In the genomic region with DNA sequence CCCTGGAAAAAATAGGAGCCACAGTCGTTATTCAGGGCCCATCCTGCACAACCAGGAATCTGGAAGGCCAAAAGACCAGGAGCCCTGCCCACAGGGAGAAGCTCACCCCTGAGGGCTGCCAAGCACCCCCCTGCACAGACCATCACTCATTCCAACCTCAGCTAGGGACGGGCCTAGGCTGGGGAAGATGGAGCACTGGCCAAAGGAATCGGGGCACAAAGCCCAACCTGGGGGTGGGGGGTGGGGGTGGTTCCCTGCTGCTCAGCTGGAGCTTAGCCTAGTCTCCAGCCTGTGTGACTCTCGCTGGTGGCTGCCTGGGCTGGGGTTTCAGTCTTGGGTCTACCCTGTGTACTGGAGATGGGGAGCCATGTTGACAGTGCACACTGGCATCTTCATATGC, we compare ENCODE assay signal across 12 mouse cellular contexts. TPM values are rescaled to one million over a fixed set of nuclear protein-coding genes. Genes with fewer than 3 reads are reported as not detected.
DNase-seq lines count a peak whose midpoint lies in the region; ATAC-seq and TF ChIP-seq lines count a peak whose summit lies in the region.
"Had no signal": no experiment of that assay in that cellular context is flagged by ENCODE, and none has a peak within 500 bp of the region (broad histone marks: within the 10 kb centered on the region; RNA-seq: fewer than 3 reads in every experiment).

No protein-coding gene starts in this region.

- H3K27ac ChIP-seq in heart, embryonic 10.5 days: peak overlapping the region; percentile 85
- peak overlapping the region; percentile 89 for H3K27ac ChIP-seq in kidney, embryonic 16.5 days (ENCODE audit: low read length)
- H3K27ac ChIP-seq in testis, adult 2 months (ENCODE audit: control insufficient read depth, insufficient read depth, low read depth, low read length): peak overlapping the region; percentile 46

- H3K4me1 ChIP-seq in heart, embryonic 10.5 days: peaks cover 47% of the 10 kb centered on the region
- H3K4me1 ChIP-seq in kidney, embryonic 16.5 days (ENCODE audit: insufficient read depth, low read length): peaks cover 49% of the 10 kb centered on the region
- H3K4me1 ChIP-seq in testis, adult 2 months (ENCODE audit: control insufficient read depth, insufficient read depth, low read length): peaks cover 12% of the 10 kb centered on the region

- no peak for TF ChIP-seq POLR2A in testis, adult 2 months (IDR thresholded peaks at IDR 0.05; ENCODE audit: control insufficient read depth, low read depth, low read length)

- H3K4me2 ChIP-seq in kidney, embryonic 16.5 days (replicated peaks; ENCODE audit: low read depth, low read length): 0 out of 2 replicates have a peak overlapping the region, but pooled peaks have one; percentile 14

- 48% methylated on average over 4 of the region's 4 CpGs for WGBS in heart, embryonic 10.5 days
- 29% methylated on average over 4 of the region's 4 CpGs for WGBS in kidney, embryonic 16.5 days

- peak overlapping the region; percentile 29 for H3K9ac ChIP-seq in kidney, embryonic 16.5 days (replicated peaks; ENCODE audit: low read length)

- no peak for DNase-seq in heart, embryonic 10.5 days (ENCODE audit: low spot score)
- no peak for DNase-seq in heart, adult 9 months (ENCODE audit: low spot score in 2 of 2)
- DNase-seq in kidney, postnatal 10 days: no peak
- no peak for DNase-seq in testis, postnatal 14 days (ENCODE audit: low spot score)
- DNase-seq in frontal cortex, postnatal 25 days (ENCODE audit: low spot score in 2 of 2): no peak
- no peak for DNase-seq in gastrocnemius, postnatal 25 days
- DNase-seq: retina, postnatal 1 day had no signal

- 0 out of 2 replicates have a peak, but pooled peaks have one; percentile 7 for ATAC-seq in kidney, embryonic 16.5 days (ENCODE audit: low FRiP score, low TSS enrichment)

- no peak for TF ChIP-seq CTCF in testis, adult 2 months (IDR thresholded peaks at IDR 0.05; ENCODE audit: control insufficient read depth, insufficient read depth, insufficient replicate concordance, low read depth, low read length)

- H3K4me3 ChIP-seq in heart, embryonic 10.5 days: peak overlapping the region; percentile 68; the same call in 1 of the 2 replicates
- no peak overlapping the region for H3K4me3 ChIP-seq in kidney, embryonic 16.5 days (ENCODE audit: low read length)
- no peak overlapping the region for H3K4me3 ChIP-seq in testis, adult 2 months (ENCODE audit: control insufficient read depth, low read depth, low read length)

- peaks cover 52% of the 10 kb centered on the region for H3K36me3 ChIP-seq in heart, embryonic 10.5 days
- H3K36me3 ChIP-seq in kidney, embryonic 16.5 days (ENCODE audit: insufficient read depth, low read length): peaks cover 40% of the 10 kb centered on the region
- no peaks in the 10 kb centered on the region; the same call in 1 of the 2 replicates for H3K36me3 ChIP-seq in testis, adult 2 months (ENCODE audit: control insufficient read depth, insufficient read depth, low read length)

- no peaks in the 10 kb centered on the region for H3K9me3 ChIP-seq in heart, embryonic 10.5 days
- H3K9me3 ChIP-seq in kidney, embryonic 16.5 days (ENCODE audit: low read length): no peaks in the 10 kb centered on the region

- peaks cover 16% of the 10 kb centered on the region for H3K27me3 ChIP-seq in heart, embryonic 10.5 days (ENCODE audit: insufficient read depth, poor library complexity, severe bottlenecking)
- no peaks in the 10 kb centered on the region for H3K27me3 ChIP-seq in kidney, embryonic 16.5 days (ENCODE audit: insufficient read depth, low read length)
- H3K27me3 ChIP-seq in testis, adult 2 months (ENCODE audit: control insufficient read depth, insufficient read depth, low read length): no peaks in the 10 kb centered on the region

RNA-seq across cellular contexts. Expression of gene Smim1, which starts 3.2 kb away (rescaled TPM):
- polyA plus RNA-seq in heart, embryonic 10.5 days (2016; fragmentation: Nextera tagmentation; extraction: Ambion mirVana): 120 and 132 TPM in 2 replicates
- 62.4 and 66.1 TPM in 2 replicates for polyA plus RNA-seq in kidney, embryonic 16.5 days (2015; fragmentation: Nextera tagmentation; extraction: Ambion mirVana)
- 39.8 and 41.1 TPM in 2 replicates for polyA plus RNA-seq in testis, adult 2 months (2012; rRNA removed)
- 1 to 10 TPM; 2.2 to 3.4 TPM for total RNA-seq in gastrocnemius, postnatal 25 days (2021)

RNA-seq across cellular contexts. Expression of gene Lrrc47, which starts 11.3 kb away (rescaled TPM):
- polyA plus RNA-seq in heart, embryonic 10.5 days (2016; fragmentation: Nextera tagmentation; extraction: Ambion mirVana): 18.5 and 27.0 TPM in 2 replicates
- 16.8 and 21.9 TPM in 2 replicates for polyA plus RNA-seq in kidney, embryonic 16.5 days (2015; fragmentation: Nextera tagmentation; extraction: Ambion mirVana)
- polyA plus RNA-seq in testis, adult 2 months (2012; rRNA removed): 55.1 and 58.8 TPM in 2 replicates
- 10 to 100 TPM; 19.6 to 21.4 TPM for total RNA-seq in gastrocnemius, postnatal 25 days (2021)

RNA-seq across cellular contexts. Expression of gene Ccdc27, which starts 19.6 kb away (rescaled TPM):
- polyA plus RNA-seq in heart, embryonic 10.5 days (2016; fragmentation: Nextera tagmentation; extraction: Ambion mirVana): not detected in 2 replicates
- polyA plus RNA-seq in kidney, embryonic 16.5 days (2015; fragmentation: Nextera tagmentation; extraction: Ambion mirVana): 0.07 TPM in 1 of 2 replicates, not detected in the other
- 51.5 and 55.2 TPM in 2 replicates for polyA plus RNA-seq in testis, adult 2 months (2012; rRNA removed)
- not detected for total RNA-seq in gastrocnemius, postnatal 25 days (2021)
- total RNA-seq: hematopoietic stem cell, adult 5-6 weeks; monocyte, adult 5-6 weeks had no signal
- polyA plus RNA-seq: brain, embryonic 14.5 days had no signal

RNA-seq across cellular contexts. Expression of gene Cep104, which starts 47.9 kb away (rescaled TPM):
- 15.8 and 17.7 TPM in 2 replicates for polyA plus RNA-seq in heart, embryonic 10.5 days (2016; fragmentation: Nextera tagmentation; extraction: Ambion mirVana)
- 16.1 and 17.6 TPM in 2 replicates for polyA plus RNA-seq in kidney, embryonic 16.5 days (2015; fragmentation: Nextera tagmentation; extraction: Ambion mirVana)
- 43.4 and 46.6 TPM in 2 replicates for polyA plus RNA-seq in testis, adult 2 months (2012; rRNA removed)
- total RNA-seq in gastrocnemius, postnatal 25 days (2021): 10 to 100 TPM; 20.0 to 21.9 TPM

RNA-seq across cellular contexts. Expression of gene Dffb, which starts 47.9 kb away (rescaled TPM):
- 7.8 and 9.3 TPM in 2 replicates for polyA plus RNA-seq in heart, embryonic 10.5 days (2016; fragmentation: Nextera tagmentation; extraction: Ambion mirVana)
- polyA plus RNA-seq in kidney, embryonic 16.5 days (2015; fragmentation: Nextera tagmentation; extraction: Ambion mirVana): 14.1 and 14.3 TPM in 2 replicates
- 4.6 and 4.7 TPM in 2 replicates for polyA plus RNA-seq in testis, adult 2 months (2012; rRNA removed)
- total RNA-seq in gastrocnemius, postnatal 25 days (2021): 1 to 10 TPM; 2.2 to 2.7 TPM

Comparison
In these comparisons a context has a peak if more than half of its experiments do, and no peak if none do; other contexts are left out.
1. RNA of gene Ccdc27, which starts 19.6 kb away (polyA plus RNA-seq): 51.5 to 55.2 TPM in testis, adult 2 months; 0.07 TPM in kidney, embryonic 16.5 days and not detected in heart, embryonic 10.5 days; every median in the first group is over 10 times any median in the second.
2. Peak in every context shown above with its lines, with median percentiles within 50 percentile points of each other: H3K27ac ChIP-seq.